ENCODE assay signal across 1 mouse cellular context in the genomic region with DNA sequence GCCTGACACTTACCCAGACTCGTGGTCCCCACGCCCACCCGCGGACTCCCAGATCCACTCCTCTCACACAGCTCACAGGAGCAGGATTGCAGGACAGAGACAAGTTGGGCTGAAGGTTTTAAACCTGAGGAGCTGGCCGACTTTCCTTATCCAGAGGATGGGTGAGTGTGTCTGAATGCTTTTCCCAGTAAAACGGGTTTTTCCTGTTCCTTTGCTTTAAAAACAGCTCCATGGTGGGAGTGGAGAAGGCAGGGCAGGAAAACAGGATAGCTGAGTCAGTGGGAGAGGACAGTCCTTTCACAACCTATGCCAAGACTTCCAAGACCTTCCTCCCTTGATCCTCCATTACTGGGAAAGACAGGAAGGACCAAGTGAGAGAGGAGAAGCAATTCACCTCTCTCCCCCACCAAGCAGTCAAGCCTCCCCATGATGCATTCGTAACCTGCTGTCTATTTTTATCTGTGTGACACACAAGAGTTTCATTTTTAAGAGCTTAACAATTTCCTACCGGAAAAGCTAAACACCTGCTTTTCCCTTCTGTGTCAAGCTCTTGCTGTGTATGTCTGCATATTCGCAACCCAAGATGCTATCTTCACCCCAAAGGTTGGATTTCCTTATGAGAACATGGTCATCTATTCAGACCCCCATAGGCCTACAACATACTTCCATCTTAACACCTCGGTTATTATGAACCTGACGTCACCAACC.
TF ChIP-seq lines count a peak whose summit lies in the region.

No protein-coding gene starts in this region.

TF ChIP-seq in CH12.LX, 34 proteins besides CTCF, POLR2A, EP300 and RAD21 (continued from another document):
- TF ChIP-seq ZKSCAN1 (IDR thresholded peaks at IDR 0.05; ENCODE audit: borderline replicate concordance, low read depth, low read length) = no peak
- peak; percentile 71 for TF ChIP-seq JUND (conservative IDR thresholded peaks at IDR 0.05; ENCODE audit: low read depth, low read length)
- TF ChIP-seq NELFE (IDR thresholded peaks at IDR 0.05; ENCODE audit: low read depth, low read length) = no peak
- no peak for TF ChIP-seq MXI1 (IDR thresholded peaks at IDR 0.05; ENCODE audit: low read depth, low read length)
- TF ChIP-seq POLR2AphosphoS2 (IDR thresholded peaks at IDR 0.05; ENCODE audit: low read depth, low read length) = no peak
- TF ChIP-seq ELF1 (IDR thresholded peaks at IDR 0.05; ENCODE audit: low read depth, low read length) = peak; percentile 58; the same call in 1 of the 2 replicates
- TF ChIP-seq PAX5 (IDR thresholded peaks at IDR 0.05; ENCODE audit: low read length) = no peak
- TF ChIP-seq ZMIZ1 (IDR thresholded peaks at IDR 0.05; ENCODE audit: low read depth, low read length) = no peak
- no peak; the same call in 1 of the 2 replicates for TF ChIP-seq MAZ (IDR thresholded peaks at IDR 0.05; ENCODE audit: low read depth, low read length)
- TF ChIP-seq ZC3H11A (IDR thresholded peaks at IDR 0.05; ENCODE audit: low read depth, low read length) = no peak
- no peak for TF ChIP-seq E2F4 (IDR thresholded peaks at IDR 0.05; ENCODE audit: insufficient replicate concordance, low read depth, low read length)
- TF ChIP-seq MAX (IDR thresholded peaks at IDR 0.05; ENCODE audit: low read length) = peak; percentile 64; the same call in 1 of the 2 replicates
- TF ChIP-seq MEF2A (IDR thresholded peaks at IDR 0.05; ENCODE audit: borderline replicate concordance, low read depth, low read length) = peak; percentile 98
- TF ChIP-seq SMC3 (IDR thresholded peaks at IDR 0.05; ENCODE audit: low read depth, low read length) = no peak
- peak; percentile 42; the same call in 1 of the 2 replicates for TF ChIP-seq CHD2 (IDR thresholded peaks at IDR 0.05; ENCODE audit: low read length)
